ENCODE assay signal across 8 mouse cellular contexts in the genomic region with DNA sequence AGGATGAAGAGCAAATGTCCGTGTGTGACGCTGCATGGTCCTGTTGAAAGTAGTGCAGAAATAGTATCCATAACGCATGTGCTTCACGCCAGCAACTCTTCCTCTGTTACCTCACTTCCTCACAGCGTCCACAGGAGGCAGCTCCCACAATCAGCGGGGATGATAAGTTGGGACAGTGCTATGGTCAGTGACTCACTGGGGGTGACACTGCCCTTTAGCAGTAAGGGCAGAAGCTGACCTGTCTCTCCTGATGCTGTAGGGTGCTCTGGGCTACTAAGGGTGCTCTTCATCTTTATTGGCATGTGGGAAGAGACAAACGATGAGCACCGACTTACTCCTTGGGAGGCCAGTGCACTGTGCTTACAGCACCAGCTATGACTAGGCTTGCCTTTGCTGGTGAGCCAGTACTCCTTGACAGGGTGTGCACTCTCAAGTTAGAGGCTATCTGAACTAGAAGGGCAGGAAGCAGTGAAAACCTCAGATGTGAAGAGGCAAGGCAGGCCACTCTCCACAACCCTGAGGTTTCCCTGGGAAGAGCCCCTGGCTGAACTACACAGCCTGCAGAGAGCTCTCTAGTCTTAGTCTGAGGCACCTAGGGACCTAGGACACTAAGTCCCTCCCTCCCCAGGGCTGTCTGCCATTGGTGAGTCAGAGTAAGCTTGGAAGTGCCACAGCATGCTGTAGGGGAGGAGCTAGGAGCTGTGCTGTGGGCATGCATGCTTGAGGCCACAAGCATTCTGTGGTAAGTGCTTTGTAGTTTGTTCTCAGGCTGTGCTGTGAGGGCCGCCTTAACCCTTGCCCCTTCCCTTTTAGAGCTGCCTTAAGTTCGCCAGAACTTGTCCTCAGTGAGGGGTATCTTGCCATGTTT. TPM values are rescaled to one million over a fixed set of nuclear protein-coding genes. Genes with fewer than 3 reads are reported as not detected.
A peak's percentile ranks its signal among the peaks of the same experiment; 100 is the strongest.
DNase-seq lines count a peak whose midpoint lies in the region; ATAC-seq and TF ChIP-seq lines count a peak whose summit lies in the region.

No protein-coding gene starts in this region.

- H3K9ac ChIP-seq in hindbrain, embryonic 14.5 days: no peak overlapping the region
- no peak overlapping the region for H3K9ac ChIP-seq in forebrain, embryonic 15.5 days (replicated peaks)
- H3K9ac ChIP-seq in liver, embryonic 14.5 days (replicated peaks): no peak overlapping the region
- no peak overlapping the region for H3K9ac ChIP-seq in stomach, postnatal 0 days (ENCODE audit: low read length)

- TF ChIP-seq EP300 in liver, embryonic 14.5 days (IDR thresholded peaks at IDR 0.05; ENCODE audit: low read depth): no peak
- TF ChIP-seq EP300 in stomach, postnatal 0 days (optimal IDR thresholded peaks at IDR 0.05): no peak

- H3K4me1 ChIP-seq in hindbrain, embryonic 10.5 days (replicated peaks): peaks cover 4% of the 10 kb centered on the region; the same call in 1 of the 2 replicates
- no peaks in the 10 kb centered on the region for H3K4me1 ChIP-seq in hindbrain, embryonic 14.5 days (replicated peaks; ENCODE audit: control insufficient read depth, insufficient read depth, low read length)
- no peaks in the 10 kb centered on the region for H3K4me1 ChIP-seq in forebrain, embryonic 15.5 days
- H3K4me1 ChIP-seq in liver, embryonic 14.5 days (replicated peaks; ENCODE audit: control insufficient read depth in 2 of 2, insufficient read depth in 2 of 2, low read length in 1 of 2): no peaks in the 10 kb centered on the region
- no peaks in the 10 kb centered on the region for H3K4me1 ChIP-seq in stomach, postnatal 0 days (replicated peaks; ENCODE audit: control insufficient read depth, insufficient read depth)

- no peak overlapping the region for H3K4me3 ChIP-seq in hindbrain, embryonic 10.5 days
- H3K4me3 ChIP-seq in hindbrain, embryonic 14.5 days (replicated peaks; ENCODE audit: low read length): no peak overlapping the region
- no peak overlapping the region for H3K4me3 ChIP-seq in forebrain, embryonic 15.5 days
- H3K4me3 ChIP-seq in liver, embryonic 14.5 days (ENCODE audit: insufficient read depth in 1 of 2, low read depth in 2 of 2, low read length in 2 of 2): no peak overlapping the region
- no peak overlapping the region for H3K4me3 ChIP-seq in stomach, postnatal 0 days (ENCODE audit: low read depth, low read length)

- intact Hi-C loops in left cerebral cortex, postnatal 14 days (cut with DNase I): no loop called here

- POLR2A ChIA-PET in Patski (lab: Charles Lee): interaction anchor here (1.0 kb wide), 1 partner anchor 16 kb away, joined by 3 read pairs; no protein-coding TSS in a partner anchor

- 69% methylated on average over 10 of the region's 10 CpGs for WGBS in hindbrain, embryonic 10.5 days
- WGBS in hindbrain, embryonic 14.5 days: 72% methylated on average over 10 of the region's 10 CpGs
- 71% methylated on average over 10 of the region's 10 CpGs for WGBS in forebrain, embryonic 15.5 days
- 32% methylated on average over 10 of the region's 10 CpGs for WGBS in liver, embryonic 14.5 days (ENCODE audit: insufficient replicate concordance)
- WGBS in stomach, postnatal 0 days: 66% methylated on average over 10 of the region's 10 CpGs

- no peaks in the 10 kb centered on the region for H3K27me3 ChIP-seq in hindbrain, embryonic 10.5 days (ENCODE audit: insufficient read depth, poor library complexity, severe bottlenecking)
- no peaks in the 10 kb centered on the region for H3K27me3 ChIP-seq in hindbrain, embryonic 14.5 days (ENCODE audit: control insufficient read depth, insufficient read depth, low read length)
- no peaks in the 10 kb centered on the region for H3K27me3 ChIP-seq in Patski
- no peaks in the 10 kb centered on the region for H3K27me3 ChIP-seq in forebrain, embryonic 15.5 days
- no peaks in the 10 kb centered on the region for H3K27me3 ChIP-seq in liver, embryonic 14.5 days (ENCODE audit: control insufficient read depth, insufficient read depth, low read length)
- no peaks in the 10 kb centered on the region for H3K27me3 ChIP-seq in stomach, postnatal 0 days (ENCODE audit: control insufficient read depth, insufficient read depth, low read length)

- no peak for ATAC-seq in hindbrain, embryonic 14.5 days (ENCODE audit: low FRiP score)
- peak; percentile 99 for ATAC-seq in Patski
- 0 out of 2 replicates have a peak, but pooled peaks have one; percentile 38 for ATAC-seq in forebrain, embryonic 15.5 days (replicated peaks)
- peak; percentile 51; the same call in 1 of the 2 replicates for ATAC-seq in liver, embryonic 14.5 days (ENCODE audit: insufficient read depth)
- peak; percentile 87 for ATAC-seq in stomach, postnatal 0 days (ENCODE audit: low FRiP score, low TSS enrichment)

- in situ Hi-C loops in Patski (cut with MboI; ENCODE audit: low pct_unique_long_range_greater_than_20kb): no loop called here

- no peak for DNase-seq in hindbrain, embryonic 10.5 days (ENCODE audit: low spot score)
- no peak for DNase-seq in hindbrain, embryonic 14.5 days (ENCODE audit: low spot score)
- DNase-seq in Patski (ENCODE audit: low read depth, low spot score): no peak
- no peak for DNase-seq in liver, embryonic 14.5 days (ENCODE audit: low read depth in 3 of 3, low spot score in 3 of 3)
- DNase-seq in stomach, postnatal 0 days (ENCODE audit: low spot score): peak; percentile 41
- no peak for DNase-seq in left cerebral cortex, postnatal 14 days (ENCODE audit: low spot score in 2 of 2)
- DNase-seq in frontal cortex, adult 2 months (ENCODE audit: extremely low spot score in 1 of 2, low spot score in 1 of 2): no peak

- H3K27ac ChIP-seq in hindbrain, embryonic 10.5 days: peak overlapping the region; percentile 53; the same call in 1 of the 2 replicates
- no peak overlapping the region for H3K27ac ChIP-seq in hindbrain, embryonic 14.5 days
- no peak overlapping the region for H3K27ac ChIP-seq in forebrain, embryonic 15.5 days (replicated peaks)
- H3K27ac ChIP-seq in liver, embryonic 14.5 days: no peak overlapping the region
- H3K27ac ChIP-seq in stomach, postnatal 0 days (replicated peaks): no peak overlapping the region

- CTCF ChIA-PET in Patski (lab: Charles Lee): interaction anchor here (1.0 to 1.5 kb wide), 3 partner anchors 10 to 15 kb away, joined by 3 read pairs; a partner anchor contains a TSS

- no peak for TF ChIP-seq CTCF in Patski (IDR thresholded peaks at IDR 0.05)
- no peak for TF ChIP-seq CTCF in liver, embryonic 14.5 days (IDR thresholded peaks at IDR 0.05; ENCODE audit: low read depth)
- no peak for TF ChIP-seq CTCF in stomach, postnatal 0 days (IDR thresholded peaks at IDR 0.05; ENCODE audit: low read depth)

- H3K36me3 ChIP-seq in hindbrain, embryonic 10.5 days: peaks cover 44% of the 10 kb centered on the region
- peaks cover 43% of the 10 kb centered on the region for H3K36me3 ChIP-seq in hindbrain, embryonic 14.5 days (replicated peaks; ENCODE audit: control insufficient read depth, insufficient read depth)
- peaks cover 30% of the 10 kb centered on the region for H3K36me3 ChIP-seq in forebrain, embryonic 15.5 days
- H3K36me3 ChIP-seq in liver, embryonic 14.5 days (replicated peaks; ENCODE audit: control insufficient read depth, insufficient read depth, low read depth): no peaks in the 10 kb centered on the region
- no peaks in the 10 kb centered on the region for H3K36me3 ChIP-seq in stomach, postnatal 0 days (ENCODE audit: control insufficient read depth, insufficient read depth, low read length)

- no peaks in the 10 kb centered on the region for H3K9me3 ChIP-seq in hindbrain, embryonic 10.5 days
- no peaks in the 10 kb centered on the region for H3K9me3 ChIP-seq in hindbrain, embryonic 14.5 days (ENCODE audit: control insufficient read depth, low read length)
- no peaks in the 10 kb centered on the region for H3K9me3 ChIP-seq in forebrain, embryonic 15.5 days
- H3K9me3 ChIP-seq in liver, embryonic 14.5 days (ENCODE audit: control insufficient read depth, low read length): no peaks in the 10 kb centered on the region
- H3K9me3 ChIP-seq in stomach, postnatal 0 days (ENCODE audit: control insufficient read depth, low read length): no peaks in the 10 kb centered on the region

- H3K4me2 ChIP-seq in hindbrain, embryonic 14.5 days (replicated peaks): no peak overlapping the region
- no peak overlapping the region for H3K4me2 ChIP-seq in forebrain, embryonic 15.5 days (replicated peaks)
- no peak overlapping the region for H3K4me2 ChIP-seq in liver, embryonic 14.5 days (ENCODE audit: low read depth)
- no peak overlapping the region for H3K4me2 ChIP-seq in stomach, postnatal 0 days (replicated peaks; ENCODE audit: low read depth)

RNA-seq across cellular contexts. Expression of a gene that starts 10.2 kb away (rescaled TPM):
- 0.52 and 1.6 TPM in 2 replicates for polyA plus RNA-seq in hindbrain, embryonic 10.5 days (2016; fragmentation: Nextera tagmentation; extraction: Ambion mirVana)
- 0.34 and 0.54 TPM in 2 replicates for polyA plus RNA-seq in hindbrain, embryonic 14.5 days (2014; fragmentation: Nextera tagmentation; extraction: Ambion mirVana)
- 20.1 TPM for polyA plus RNA-seq in Patski (2021)
- polyA plus RNA-seq in forebrain, embryonic 15.5 days (2015; fragmentation: Nextera tagmentation; extraction: Ambion mirVana): 0.18 and 0.31 TPM in 2 replicates
- 0.52 and 0.93 TPM in 2 replicates for polyA plus RNA-seq in liver, embryonic 14.5 days (2012; rRNA removed)
- polyA plus RNA-seq in liver, embryonic 14.5 days (2014; fragmentation: Nextera tagmentation; extraction: Ambion mirVana): 0.41 and 0.51 TPM in 2 replicates
- polyA plus RNA-seq in stomach, postnatal 0 days (2015; fragmentation: Nextera tagmentation; extraction: Ambion mirVana): 11.4 and 13.2 TPM in 2 replicates
- total RNA-seq in left cerebral cortex, postnatal 14 days (2021): 1 to 10 TPM; 1.9 to 4.0 TPM
- polyA plus RNA-seq in frontal cortex, adult 2 months (2012; rRNA removed): 1.6 and 2.0 TPM in 2 replicates
